Mouse (Mus musculus): ENCODE measurements around the gene Aagab.

DNA sequence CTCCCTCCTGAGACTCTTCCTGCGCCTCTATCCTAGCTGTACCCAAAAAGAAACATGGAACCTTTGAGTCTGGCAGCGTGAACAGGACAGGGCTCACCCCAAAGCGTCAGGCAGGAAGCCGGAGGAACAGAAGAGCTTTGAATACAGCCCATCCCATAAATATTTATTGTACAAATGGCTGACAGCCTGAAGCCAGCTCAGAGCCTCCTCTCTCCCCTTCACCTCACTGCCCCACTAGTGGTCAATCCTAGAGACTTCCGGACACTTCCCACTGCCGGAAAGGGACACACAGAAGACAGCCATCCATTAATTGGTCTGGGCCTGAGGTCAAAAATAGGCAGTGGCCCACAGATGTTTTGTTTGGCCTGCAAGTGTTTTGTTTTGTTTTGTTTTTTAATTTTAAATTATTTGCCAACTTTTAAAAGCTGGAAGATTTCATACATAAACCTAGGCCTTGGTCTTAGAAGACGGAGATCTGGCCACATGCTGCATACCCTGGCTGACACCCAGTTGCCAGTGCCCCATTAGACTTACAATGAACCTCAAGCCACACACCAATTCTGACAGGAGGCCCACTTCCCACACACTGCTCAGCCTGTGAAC is 85.1 kb downstream of the Aagab start:
- TF ChIP-seq CTCF (IDR thresholded peaks at IDR 0.05; ENCODE audit: low read depth) (no peak), EP300 (IDR thresholded peaks at IDR 0.05; ENCODE audit: low read depth) (no peak)

Measured in liver, postnatal 0 days (tissue).